In genomic region chr2:72701081-72701480, GRCm38 (mm10) we compare ENCODE assay signal across 18 mouse cellular contexts.
"Had no signal": no experiment of that assay in that cellular context is flagged by ENCODE, and none has a peak within 500 bp of the region (broad histone marks: within the 10 kb centered on the region; RNA-seq: fewer than 3 reads in every experiment).

No protein-coding gene starts in this region.

- DNase-seq: kidney, adult 9 months; kidney, postnatal 10 days; kidney, postnatal 4 days; left cerebral cortex, postnatal 4 days; lung, adult 2 months; lung, postnatal 36 days; right cerebral cortex, adult 18-20 months; right cerebral cortex, postnatal 25 days; thymus, adult 18-20 months; thymus, postnatal 14 days had no signal

- H3K27ac ChIP-seq: layer of hippocampus, adult 2 months; liver, embryonic 15.5 days; neural tube, embryonic 15.5 days; stomach, postnatal 0 days had no signal

- H3K9me3 ChIP-seq: liver, embryonic 15.5 days; neural tube, embryonic 15.5 days had no signal

- H3K36me3 ChIP-seq: liver, embryonic 15.5 days; neural tube, embryonic 15.5 days had no signal

- H3K4me1 ChIP-seq: neural tube, embryonic 15.5 days had no signal

- ATAC-seq: lung, postnatal 0 days; midbrain, embryonic 16.5 days had no signal

- H3K4me3 ChIP-seq: layer of hippocampus, adult 2 months; liver, embryonic 15.5 days; myocyte; neural tube, embryonic 15.5 days had no signal

- H3K27me3 ChIP-seq: liver, embryonic 15.5 days had no signal

- H3K4me2 ChIP-seq: liver, embryonic 11.5 days; liver, embryonic 15.5 days; neural tube, embryonic 15.5 days had no signal

- H3K9ac ChIP-seq: liver, embryonic 15.5 days; neural tube, embryonic 15.5 days had no signal
